In the genomic region with DNA sequence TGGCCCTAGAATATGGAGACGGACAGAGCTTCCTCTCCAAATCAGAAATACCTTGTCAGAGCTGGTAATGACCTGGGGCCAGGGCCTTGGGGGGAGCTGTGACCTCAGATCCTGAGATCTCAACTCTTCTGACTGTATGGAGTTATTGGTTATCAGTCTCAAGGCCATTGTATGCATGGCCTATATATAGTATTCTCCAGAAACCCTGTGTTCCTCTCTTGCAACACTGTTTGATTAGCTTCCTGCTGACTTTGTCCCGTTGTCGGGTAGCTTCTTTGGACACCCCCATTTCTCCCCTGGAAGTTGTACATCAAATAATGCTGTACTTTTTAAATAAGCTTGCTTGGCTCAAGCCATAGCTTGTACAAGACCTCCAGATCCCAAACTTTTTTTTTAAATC, we compare ENCODE assay signal across 24 mouse cellular contexts. TPM values are rescaled to one million over a fixed set of nuclear protein-coding genes. Genes with fewer than 3 reads are reported as not detected.
A peak's percentile ranks its signal among the peaks of the same experiment; 100 is the strongest.
DNase-seq lines count a peak whose midpoint lies in the region; ATAC-seq and TF ChIP-seq lines count a peak whose summit lies in the region.
"Had no signal": no experiment of that assay in that cellular context is flagged by ENCODE, and none has a peak within 500 bp of the region (broad histone marks: within the 10 kb centered on the region; RNA-seq: fewer than 3 reads in every experiment).

No protein-coding gene starts in this region.

- no peak for TF ChIP-seq CTCF in bone marrow macrophage, adult 2 months (IDR thresholded peaks at IDR 0.05; ENCODE audit: low read depth, low read length)

- ATAC-seq in liver, embryonic 16.5 days (ENCODE audit: low read depth), result peak; percentile 67
- no peak for ATAC-seq in liver, embryonic 11.5 days (replicated peaks; ENCODE audit: low FRiP score)
- ATAC-seq in granulocyte monocyte progenitor cell, adult 5-6 weeks (replicated peaks; ENCODE audit: poor library complexity, severe bottlenecking), result peak; percentile 31; the same call in 1 of the 2 replicates
- ATAC-seq: forebrain, embryonic 14.5 days; forebrain, embryonic 16.5 days had no signal

- no peak overlapping the region for H3K4me2 ChIP-seq in liver, embryonic 16.5 days (ENCODE audit: low read depth, low read length)
- no peak overlapping the region for H3K4me2 ChIP-seq in liver, embryonic 11.5 days
- H3K4me2 ChIP-seq: embryonic facial prominence, embryonic 13.5 days; embryonic facial prominence, embryonic 15.5 days; forebrain, embryonic 12.5 days had no signal

- intact Hi-C loops in heart, postnatal 10 days (cut with DNase I), result loop anchor here (5.0 kb wide), 1 partner anchor 40 kb away; no protein-coding TSS in a partner anchor

- no peak overlapping the region for H3K9ac ChIP-seq in liver, embryonic 16.5 days (ENCODE audit: low read depth, low read length)
- no peak overlapping the region for H3K9ac ChIP-seq in liver, embryonic 11.5 days (ENCODE audit: low read depth, low read length)
- H3K9ac ChIP-seq: embryonic facial prominence, embryonic 13.5 days; embryonic facial prominence, embryonic 15.5 days; forebrain, embryonic 12.5 days had no signal

- peaks cover 20% of the 10 kb centered on the region for H3K4me1 ChIP-seq in liver, embryonic 16.5 days (ENCODE audit: control insufficient read depth, low read depth, low read length)
- no peaks in the 10 kb centered on the region; the same call in 1 of the 2 replicates for H3K4me1 ChIP-seq in liver, embryonic 11.5 days (replicated peaks; ENCODE audit: control insufficient read depth, insufficient read depth, low read length)
- H3K4me1 ChIP-seq in bone marrow macrophage, adult 2 months (ENCODE audit: control insufficient read depth, insufficient read depth, low read length), result peaks cover 35% of the 10 kb centered on the region

- WGBS in liver, embryonic 16.5 days (ENCODE audit: insufficient replicate concordance), result 31% methylated on average over 3 of the region's 3 CpGs
- WGBS in liver, embryonic 11.5 days, result 53% methylated on average over 3 of the region's 3 CpGs

- no peak overlapping the region for H3K4me3 ChIP-seq in liver, embryonic 16.5 days (ENCODE audit: low read depth, low read length)
- H3K4me3 ChIP-seq in liver, embryonic 11.5 days (ENCODE audit: low read depth, low read length), result no peak overlapping the region
- no peak overlapping the region for H3K4me3 ChIP-seq in bone marrow macrophage, adult 2 months (ENCODE audit: insufficient read depth, low read length)
- H3K4me3 ChIP-seq: embryonic facial prominence, embryonic 13.5 days; embryonic facial prominence, embryonic 15.5 days; erythroblast, embryonic 14.5 days; forebrain, embryonic 10.5 days; forebrain, embryonic 12.5 days had no signal

- peaks cover 7% of the 10 kb centered on the region for H3K27me3 ChIP-seq in liver, embryonic 16.5 days (ENCODE audit: control insufficient read depth, insufficient read depth, low read depth, low read length)
- peaks cover 8% of the 10 kb centered on the region for H3K27me3 ChIP-seq in liver, embryonic 11.5 days (replicated peaks; ENCODE audit: control insufficient read depth, insufficient read depth, low read length)

- peak overlapping the region; percentile 45 for H3K27ac ChIP-seq in liver, embryonic 16.5 days (ENCODE audit: low read length)
- no peak overlapping the region for H3K27ac ChIP-seq in liver, embryonic 11.5 days (ENCODE audit: low read depth, low read length)
- peak overlapping the region; percentile 56 for H3K27ac ChIP-seq in bone marrow macrophage, adult 2 months (ENCODE audit: insufficient read depth, low read depth, low read length)
- H3K27ac ChIP-seq: embryonic facial prominence, embryonic 13.5 days; embryonic facial prominence, embryonic 15.5 days; forebrain, embryonic 10.5 days; forebrain, embryonic 12.5 days had no signal

- H3K9me3 ChIP-seq in liver, embryonic 16.5 days (replicated peaks; ENCODE audit: control insufficient read depth, low read length), result no peaks in the 10 kb centered on the region
- no peaks in the 10 kb centered on the region for H3K9me3 ChIP-seq in liver, embryonic 11.5 days (ENCODE audit: control insufficient read depth, low read length)
- H3K9me3 ChIP-seq: embryonic facial prominence, embryonic 13.5 days; embryonic facial prominence, embryonic 15.5 days; forebrain, embryonic 10.5 days; forebrain, embryonic 12.5 days had no signal

- no peaks in the 10 kb centered on the region for H3K36me3 ChIP-seq in liver, embryonic 16.5 days (ENCODE audit: control insufficient read depth, insufficient read depth)
- no peaks in the 10 kb centered on the region for H3K36me3 ChIP-seq in liver, embryonic 11.5 days (ENCODE audit: control insufficient read depth, insufficient read depth, low read length)
- H3K36me3 ChIP-seq: embryonic facial prominence, embryonic 13.5 days; embryonic facial prominence, embryonic 15.5 days; forebrain, embryonic 10.5 days; forebrain, embryonic 12.5 days had no signal

- no peak for TF ChIP-seq POLR2A in bone marrow macrophage, adult 2 months (IDR thresholded peaks at IDR 0.05; ENCODE audit: borderline replicate concordance, low read depth, low read length)

- DNase-seq in liver, embryonic 11.5 days (ENCODE audit: low spot score), result no peak
- DNase-seq in heart, postnatal 10 days, result no peak
- no peak for DNase-seq in lung, postnatal 14 days
- DNase-seq: adrenal gland, adult 8-10 months; adrenal gland, postnatal 14 days; adrenal gland, postnatal 36 days; cerebellum, adult 11 months; cerebellum, adult 18-20 months; cerebellum, adult 8-10 months; cerebellum, adult 9-11 months; cerebellum, postnatal 14 days; cerebellum, postnatal 36 days; embryo, embryonic 11 days had no signal

RNA-seq across cellular contexts. Expression of a gene that starts 1.9 kb away (rescaled TPM):
- 1.2 and 1.5 TPM in 2 replicates for polyA plus RNA-seq in liver, embryonic 16.5 days (2015; fragmentation: Nextera tagmentation; extraction: Ambion mirVana)
- polyA plus RNA-seq in liver, embryonic 11.5 days (2014; fragmentation: Nextera tagmentation; extraction: Ambion mirVana), result 1.7 TPM in 2 replicates
- 0.46 and 0.75 TPM in 2 replicates for polyA plus RNA-seq in bone marrow macrophage, adult 2 months (2012; ENCODE audit: insufficient read depth, insufficient read length, missing spikeins)
- 13.4 and 14.5 TPM in 2 replicates for total RNA-seq in granulocyte monocyte progenitor cell, adult 5-6 weeks (2014; fragmentation: Nextera tagmentation)
- 8.7 and 10.8 TPM in 2 replicates for total RNA-seq in granulocyte monocyte progenitor cell, adult 5-6 weeks (2017)
- 1 to 10 TPM; 5.5 to 7.0 TPM for total RNA-seq in heart, postnatal 10 days (2021)
- polyA plus RNA-seq: C2C12; erythroblast, embryonic 14.5 days had no signal
